Mouse (Mus musculus) neural tube, embryonic 15.5 days (tissue): ENCODE measurements around the gene Rab4b. TPM values are rescaled to one million over a fixed set of nuclear protein-coding genes. Genes with fewer than 3 reads are reported as not detected.
A peak's percentile ranks its signal among the peaks of the same experiment; 100 is the strongest.

Experiments
- ATAC-seq: fragments of 200-750 bp; cut with Nextera tagmentation; 2 replicates; pipeline ENCODE4 v1.8.0; 2017; ENCODE audit warnings: mild to moderate bottlenecking, moderate TSS enrichment, moderate library complexity; ENCODE audit not compliant: low FRiP score
- H3K27ac ChIP-seq: fragments of 300-500 bp; sonication (generic); replicated peaks from 2 replicates; pipeline ENCODE4 v1.5.1; 2015; ENCODE audit warnings: mild to moderate bottlenecking, inconsistent platforms
- H3K27me3 ChIP-seq: fragments of 300-500 bp; sonication (generic); replicated peaks from 2 replicates; pipeline ENCODE4 v1.6.1; 2015; ENCODE audit warnings: inconsistent platforms
- H3K36me3 ChIP-seq: fragments of 300-500 bp; sonication (generic); 2 replicates; pipeline ENCODE4 v1.6.1; 2015; ENCODE audit warnings: inconsistent platforms
- H3K4me1 ChIP-seq: fragments of 300-500 bp; sonication (generic); 2 replicates; pipeline ENCODE4 v1.6.1; 2015; ENCODE audit warnings: inconsistent platforms
- H3K4me2 ChIP-seq: fragments of 300-500 bp; sonication (generic); 2 replicates; pipeline ENCODE4 v1.6.1; 2015; ENCODE audit warnings: inconsistent platforms, mild to moderate bottlenecking, moderate library complexity
- H3K4me3 ChIP-seq: fragments of 300-500 bp; sonication (generic); replicated peaks from 2 replicates; pipeline ENCODE4 v1.5.1; 2015; ENCODE audit warnings: mild to moderate bottlenecking, inconsistent platforms
- H3K9ac ChIP-seq: fragments of 300-500 bp; sonication (generic); replicated peaks from 2 replicates; pipeline ENCODE4 v1.6.1; 2015; ENCODE audit warnings: mild to moderate bottlenecking, inconsistent platforms
- H3K9me3 ChIP-seq: fragments of 300-500 bp; sonication (generic); replicated peaks from 2 replicates; pipeline ENCODE4 v1.6.1; 2016; ENCODE audit warnings: inconsistent platforms
- WGBS: fragments of 180-500 bp; shearing (Covaris S2); methylation state at CpG from one replicate; pipeline ENCODE4 v1.1.7; 2015; ENCODE audit warnings: mixed read lengths; 5-methylcytosine and 5-hydroxymethylcytosine counted together
- polyA plus RNA-seq: library from polyadenylated mRNA; unstranded; fragments of >200 nt; fragmentation: Nextera tagmentation; extraction: Ambion mirVana; gene quantifications from 2 replicates; pipeline ENCODE4 v1.2.1, GENCODE M21; 2015

Rab4b gene
- polyA plus RNA-seq, 1 experiment from 2014 or later = 109 TPM

GRCm38 (mm10) chr7:27198779-27199178, 20.1 kb upstream of the Rab4b start:
- Histone ChIP-seq H3K9ac (no peak overlapping the region), H3K36me3 (peaks cover 21% of the 10 kb centered on the region), H3K27me3 (no peaks in the 10 kb centered on the region), H3K4me2 (no peak overlapping the region), H3K27ac (no peak overlapping the region), H3K4me3 (no peak overlapping the region), H3K4me1 (peaks cover 20% of the 10 kb centered on the region), H3K9me3 (no peaks in the 10 kb centered on the region)
- no peak for ATAC-seq
- WGBS = 97% methylated on average over 8 of the region's 8 CpGs

GRCm38 (mm10) chr7:27198355-27198754, 19.7 kb upstream of the Rab4b start:
- Histone ChIP-seq H3K4me3 (no peak overlapping the region), H3K4me1 (peaks cover 24% of the 10 kb centered on the region), H3K27me3 (no peaks in the 10 kb centered on the region), H3K9me3 (no peaks in the 10 kb centered on the region), H3K36me3 (peaks cover 19% of the 10 kb centered on the region), H3K27ac (no peak overlapping the region), H3K9ac (no peak overlapping the region), H3K4me2 (no peak overlapping the region)
- no peak for ATAC-seq

- Histone ChIP-seq H3K27me3 (no peaks in the 10 kb centered on the region), H3K27ac (no peak overlapping the region), H3K4me3 (no peak overlapping the region), H3K4me2 (no peak overlapping the region), H3K9ac (no peak overlapping the region), H3K4me1 (peaks cover 32% of the 10 kb centered on the region), H3K36me3 (peaks cover 19% of the 10 kb centered on the region), H3K9me3 (no peaks in the 10 kb centered on the region)
- ATAC-seq = no peak
- 97% methylated on average over 8 of the region's 8 CpGs for WGBS
Observed at GRCm38 (mm10) chr7:27197634-27198033, 18.9 kb upstream of the Rab4b start.

GRCm38 (mm10) chr7:27197136-27197535, 18.4 kb upstream of the Rab4b start:
- Histone ChIP-seq H3K27ac (no peak overlapping the region), H3K9ac (no peak overlapping the region), H3K4me3 (no peak overlapping the region), H3K9me3 (no peaks in the 10 kb centered on the region), H3K4me2 (no peak overlapping the region), H3K36me3 (peaks cover 19% of the 10 kb centered on the region), H3K27me3 (no peaks in the 10 kb centered on the region), H3K4me1 (peaks cover 34% of the 10 kb centered on the region)
- ATAC-seq = no peak
- 84% methylated on average over 3 of the region's 3 CpGs for WGBS

GRCm38 (mm10) chr7:27195681-27196611, 17.2 kb upstream of the Rab4b start, which contains the start of the genes BC024978 and Snrpa:
BC024978 (plus strand) TSS chr7:27195781.
Snrpa (minus strand) TSS chr7:27196271.
- ATAC-seq = peak; percentile 98

GRCm38 (mm10) chr7:27193731-27194130, 15.0 kb upstream of the Rab4b start:
- H3K27me3 ChIP-seq = no peaks in the 10 kb centered on the region
- H3K4me3 ChIP-seq = no peak overlapping the region
- H3K27ac ChIP-seq = no peak overlapping the region
- H3K9ac ChIP-seq = no peak overlapping the region
- peak overlapping the region; percentile 5 for H3K4me2 ChIP-seq
- 88% methylated on average over 4 of the region's 4 CpGs for WGBS
- peaks cover 48% of the 10 kb centered on the region for H3K36me3 ChIP-seq
- no peaks in the 10 kb centered on the region for H3K9me3 ChIP-seq
- peaks cover 34% of the 10 kb centered on the region for H3K4me1 ChIP-seq
- no peak for ATAC-seq

More at GRCm38 (mm10) chr7:27195681-27196611, 17.2 kb upstream of the Rab4b start, which contains the start of the genes BC024978 and Snrpa:
- WGBS = under 1% methylated on average over 64 of the region's 64 CpGs
- H3K4me2 ChIP-seq = peak within 1 kb of the TSS; percentile 74
- peak within 1 kb of the TSS; percentile 97 for H3K4me3 ChIP-seq
- peaks cover 34% of the 10 kb centered on the region for H3K4me1 ChIP-seq
- H3K9ac ChIP-seq = peak within 1 kb of the TSS; percentile 91
- H3K27ac ChIP-seq = peak within 1 kb of the TSS; percentile 99
- no peaks in the 10 kb centered on the region for H3K27me3 ChIP-seq
- peaks cover 28% of the 10 kb centered on the region for H3K36me3 ChIP-seq
- no peaks in the 10 kb centered on the region for H3K9me3 ChIP-seq

- ATAC-seq = no peak
- Histone ChIP-seq H3K4me1 (peaks cover 34% of the 10 kb centered on the region), H3K9me3 (no peaks in the 10 kb centered on the region), H3K4me3 (no peak overlapping the region), H3K27me3 (no peaks in the 10 kb centered on the region), H3K9ac (no peak overlapping the region), H3K36me3 (peaks cover 60% of the 10 kb centered on the region), H3K27ac (no peak overlapping the region), H3K4me2 (no peak overlapping the region)
- WGBS = 98% methylated on average over 5 of the region's 5 CpGs
Observed at GRCm38 (mm10) chr7:27192434-27192833, 13.7 kb upstream of the Rab4b start.

GRCm38 (mm10) chr7:27189271-27189931, 10.7 kb upstream of the Rab4b start:
- no peak overlapping the region for H3K27ac ChIP-seq
- H3K36me3 ChIP-seq = peaks cover 88% of the 10 kb centered on the region
- no peak overlapping the region for H3K4me3 ChIP-seq
- no peak overlapping the region for H3K9ac ChIP-seq
- H3K27me3 ChIP-seq = no peaks in the 10 kb centered on the region
- WGBS = 90% methylated on average over 10 of the region's 10 CpGs
- H3K4me1 ChIP-seq = peaks cover 20% of the 10 kb centered on the region
- H3K9me3 ChIP-seq = no peaks in the 10 kb centered on the region
- H3K4me2 ChIP-seq = no peak overlapping the region
- no peak for ATAC-seq

GRCm38 (mm10) chr7:27185986-27186385, 7.3 kb upstream of the Rab4b start:
- H3K4me1 ChIP-seq = no peaks in the 10 kb centered on the region
- no peak for ATAC-seq
- no peak overlapping the region for H3K4me3 ChIP-seq
- H3K9me3 ChIP-seq = no peaks in the 10 kb centered on the region
- H3K4me2 ChIP-seq = no peak overlapping the region
- H3K36me3 ChIP-seq = peaks cover 73% of the 10 kb centered on the region
- no peak overlapping the region for H3K9ac ChIP-seq
- H3K27me3 ChIP-seq = no peaks in the 10 kb centered on the region
- no peak overlapping the region for H3K27ac ChIP-seq
- 93% methylated on average over 5 of the region's 5 CpGs for WGBS

- H3K4me1 ChIP-seq = 0 out of 2 replicates have a peak, but pooled peaks cover 2% of the 10 kb centered on the region
- no peak for ATAC-seq
- H3K27ac ChIP-seq = no peak overlapping the region
- peaks cover 63% of the 10 kb centered on the region for H3K36me3 ChIP-seq
- no peaks in the 10 kb centered on the region for H3K27me3 ChIP-seq
- 72% methylated on average over 3 of the region's 3 CpGs for WGBS
- no peaks in the 10 kb centered on the region for H3K9me3 ChIP-seq
- no peak overlapping the region for H3K4me2 ChIP-seq
- H3K9ac ChIP-seq = no peak overlapping the region
- H3K4me3 ChIP-seq = no peak overlapping the region
Observed at GRCm38 (mm10) chr7:27184964-27185363, 6.3 kb upstream of the Rab4b start.

- Histone ChIP-seq H3K4me1 (peaks cover 19% of the 10 kb centered on the region), H3K27me3 (no peaks in the 10 kb centered on the region), H3K36me3 (peaks cover 40% of the 10 kb centered on the region), H3K9me3 (no peaks in the 10 kb centered on the region), H3K4me3 (no peak overlapping the region), H3K4me2 (no peak overlapping the region), H3K27ac (no peak overlapping the region), H3K9ac (no peak overlapping the region)
- WGBS = 93% methylated on average over 1 of the region's 1 CpGs
- ATAC-seq = no peak
Observed at GRCm38 (mm10) chr7:27182498-27182897, 3.8 kb upstream of the Rab4b start.
